Mouse (Mus musculus) ES-E14 (cell line): ENCODE data around the gene Lrrc8e.

Experiments used
- CHD2 ChIP-seq: IDR thresholded peaks from 2 replicates; pipeline ENCODE4 v1.6.1; 2014; ENCODE audit warnings: mild to moderate bottlenecking, low read depth, low read length, inconsistent platforms
- ZNF384 ChIP-seq: IDR thresholded peaks from 2 replicates; pipeline ENCODE4 v1.6.1; 2012; ENCODE audit warnings: low read depth, low read length, inconsistent platforms

GRCm38 (mm10) chr8:4183409-4183808, 43.2 kb upstream of the Lrrc8e start:
- TF ChIP-seq CHD2 (no peak), ZNF384 (no peak)
